Mouse (Mus musculus): ENCODE results near the gene Arhgdia.
A peak's percentile ranks its signal among the peaks of the same experiment; 100 is the strongest.

The Arhgdia gene

GRCm38 (mm10) chr11:120581490-120582267 lies at the start of gene Arhgdia:
Gene Arhgdia, minus strand, starts transcription at chr11:120581624.
- peaks cover 58% of the 10 kb centered on the region for H3K36me3 ChIP-seq (ENCODE audit: insufficient read depth, low read length)
- H3K4me3 ChIP-seq (replicated peaks; ENCODE audit: low read length), result peak within 1 kb of the TSS; percentile 96
- TF ChIP-seq CTCF (conservative IDR thresholded peaks at IDR 0.05; ENCODE audit: low read length) (no peak), POU5F1 (IDR thresholded peaks at IDR 0.05; ENCODE audit: borderline replicate concordance, low read length) (no peak), NANOG (IDR thresholded peaks at IDR 0.05; ENCODE audit: borderline replicate concordance, low read length) (no peak)
- peaks cover 50% of the 10 kb centered on the region for H3K4me1 ChIP-seq (replicated peaks; ENCODE audit: low read depth, low read length)
- no peaks in the 10 kb centered on the region for H3K9me3 ChIP-seq (ENCODE audit: low read length)
- no peaks in the 10 kb centered on the region for H3K27me3 ChIP-seq (ENCODE audit: insufficient read depth, low read length)

DNA sequence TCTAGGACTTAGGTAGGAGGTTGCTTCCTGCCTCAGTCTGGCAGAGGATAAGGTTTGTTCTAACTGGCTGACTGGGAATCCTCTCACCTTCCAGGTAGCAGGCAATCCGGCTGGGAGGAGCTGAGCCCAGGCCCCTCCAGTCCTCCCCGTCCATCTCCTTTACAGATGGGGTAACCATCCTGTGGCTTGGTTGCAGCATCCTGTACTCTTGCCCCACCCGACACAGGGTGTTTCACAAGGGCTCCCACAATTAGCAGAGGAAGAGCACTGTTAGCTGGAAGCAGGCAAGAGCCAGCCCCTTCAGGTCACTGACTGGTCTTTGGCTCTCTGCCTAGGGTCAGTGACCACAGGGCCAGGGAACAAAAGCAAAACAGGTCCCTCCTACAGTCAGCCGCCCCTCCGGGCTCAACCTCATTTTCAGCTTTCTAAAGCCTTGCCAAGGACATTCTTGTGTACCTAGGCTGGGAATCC lies 49.0 kb upstream of the Arhgdia start:
- Histone ChIP-seq H3K36me3 (ENCODE audit: insufficient read depth, low read length) (peaks cover 54% of the 10 kb centered on the region), H3K4me1 (replicated peaks; ENCODE audit: low read depth, low read length) (peaks cover 88% of the 10 kb centered on the region), H3K4me3 (replicated peaks; ENCODE audit: low read length) (peak overlapping the region; percentile 95), H3K27me3 (ENCODE audit: insufficient read depth, low read length) (no peaks in the 10 kb centered on the region), H3K9me3 (ENCODE audit: low read length) (no peaks in the 10 kb centered on the region)
- TF ChIP-seq POU5F1 (IDR thresholded peaks at IDR 0.05; ENCODE audit: borderline replicate concordance, low read length) (no peak), CTCF (conservative IDR thresholded peaks at IDR 0.05; ENCODE audit: low read length) (no peak), NANOG (IDR thresholded peaks at IDR 0.05; ENCODE audit: borderline replicate concordance, low read length) (no peak)

- Histone ChIP-seq H3K36me3 (ENCODE audit: insufficient read depth, low read length) (peaks cover 57% of the 10 kb centered on the region), H3K27me3 (ENCODE audit: insufficient read depth, low read length) (no peaks in the 10 kb centered on the region), H3K4me3 (replicated peaks; ENCODE audit: low read length) (peak overlapping the region; percentile 95), H3K4me1 (replicated peaks; ENCODE audit: low read depth, low read length) (peaks cover 88% of the 10 kb centered on the region), H3K9me3 (ENCODE audit: low read length) (no peaks in the 10 kb centered on the region)
- TF ChIP-seq CTCF (conservative IDR thresholded peaks at IDR 0.05; ENCODE audit: low read length) (no peak), POU5F1 (IDR thresholded peaks at IDR 0.05; ENCODE audit: borderline replicate concordance, low read length) (no peak), NANOG (IDR thresholded peaks at IDR 0.05; ENCODE audit: borderline replicate concordance, low read length) (no peak)
These were observed 48.5 kb upstream of the Arhgdia start for GRCm38 (mm10) chr11:120629911-120630310.

- TF ChIP-seq POU5F1 (IDR thresholded peaks at IDR 0.05; ENCODE audit: borderline replicate concordance, low read length), result no peak
- no peak for TF ChIP-seq CTCF (conservative IDR thresholded peaks at IDR 0.05; ENCODE audit: low read length)
- no peak for TF ChIP-seq NANOG (IDR thresholded peaks at IDR 0.05; ENCODE audit: borderline replicate concordance, low read length)
- Histone ChIP-seq H3K27me3 (ENCODE audit: insufficient read depth, low read length) (no peaks in the 10 kb centered on the region), H3K4me1 (replicated peaks; ENCODE audit: low read depth, low read length) (peaks cover 82% of the 10 kb centered on the region), H3K4me3 (replicated peaks; ENCODE audit: low read length) (peak overlapping the region; percentile 95), H3K9me3 (ENCODE audit: low read length) (no peaks in the 10 kb centered on the region), H3K36me3 (ENCODE audit: insufficient read depth, low read length) (peaks cover 57% of the 10 kb centered on the region)
These were observed 47.9 kb upstream of the Arhgdia start for GRCm38 (mm10) chr11:120629341-120629730.

DNA sequence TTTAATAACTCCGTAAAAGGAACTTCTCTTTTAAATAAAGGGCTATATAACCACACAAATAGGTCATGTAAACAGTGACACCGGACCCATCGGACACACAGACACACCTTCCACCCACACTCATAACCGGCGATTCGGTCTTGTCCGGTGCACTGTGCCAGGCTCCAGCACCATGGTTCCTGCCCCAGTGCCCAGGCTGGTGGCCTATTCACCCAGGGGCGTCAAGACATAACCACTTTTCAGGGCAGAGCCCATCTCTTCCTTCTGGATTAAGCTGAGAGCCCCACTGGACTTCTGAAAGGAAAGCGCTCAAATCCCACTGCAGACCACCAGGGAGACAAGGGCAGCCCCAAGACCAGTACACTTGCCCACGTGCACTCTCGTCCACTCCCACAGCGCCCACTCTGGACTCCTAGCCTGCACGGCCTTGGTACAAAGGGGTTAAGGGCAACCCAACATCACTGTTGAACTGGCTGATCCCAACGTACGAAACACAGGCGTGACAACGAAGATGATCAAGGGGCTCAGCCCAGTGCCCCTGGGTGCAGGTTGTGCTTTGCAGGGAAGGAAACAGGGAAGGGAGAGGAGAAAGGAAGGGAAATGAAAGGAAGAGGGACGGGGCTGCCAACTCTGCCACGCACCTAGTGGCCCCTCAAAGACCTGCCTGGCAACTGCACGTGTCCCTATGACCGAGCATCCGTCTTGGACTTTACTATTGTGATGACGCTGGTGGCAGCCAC lies 47.3 kb upstream of the Arhgdia start:
- no peak for TF ChIP-seq POU5F1 (IDR thresholded peaks at IDR 0.05; ENCODE audit: borderline replicate concordance, low read length)
- no peak for TF ChIP-seq CTCF (conservative IDR thresholded peaks at IDR 0.05; ENCODE audit: low read length)
- no peak for TF ChIP-seq NANOG (IDR thresholded peaks at IDR 0.05; ENCODE audit: borderline replicate concordance, low read length)
- Histone ChIP-seq H3K9me3 (ENCODE audit: low read length) (no peaks in the 10 kb centered on the region), H3K4me1 (replicated peaks; ENCODE audit: low read depth, low read length) (peaks cover 82% of the 10 kb centered on the region), H3K36me3 (ENCODE audit: insufficient read depth, low read length) (peaks cover 57% of the 10 kb centered on the region), H3K27me3 (ENCODE audit: insufficient read depth, low read length) (no peaks in the 10 kb centered on the region), H3K4me3 (replicated peaks; ENCODE audit: low read length) (peak overlapping the region; percentile 95)

GRCm38 (mm10) chr11:120627468-120628300 lies 46.3 kb upstream of the Arhgdia start:
- Histone ChIP-seq H3K27me3 (ENCODE audit: insufficient read depth, low read length) (no peaks in the 10 kb centered on the region), H3K4me3 (replicated peaks; ENCODE audit: low read length) (peak overlapping the region; percentile 37), H3K36me3 (ENCODE audit: insufficient read depth, low read length) (peaks cover 67% of the 10 kb centered on the region), H3K9me3 (ENCODE audit: low read length) (no peaks in the 10 kb centered on the region), H3K4me1 (replicated peaks; ENCODE audit: low read depth, low read length) (peaks cover 86% of the 10 kb centered on the region)
- TF ChIP-seq NANOG (IDR thresholded peaks at IDR 0.05; ENCODE audit: borderline replicate concordance, low read length), result no peak
- no peak for TF ChIP-seq CTCF (conservative IDR thresholded peaks at IDR 0.05; ENCODE audit: low read length)
- no peak for TF ChIP-seq POU5F1 (IDR thresholded peaks at IDR 0.05; ENCODE audit: borderline replicate concordance, low read length)

DNA sequence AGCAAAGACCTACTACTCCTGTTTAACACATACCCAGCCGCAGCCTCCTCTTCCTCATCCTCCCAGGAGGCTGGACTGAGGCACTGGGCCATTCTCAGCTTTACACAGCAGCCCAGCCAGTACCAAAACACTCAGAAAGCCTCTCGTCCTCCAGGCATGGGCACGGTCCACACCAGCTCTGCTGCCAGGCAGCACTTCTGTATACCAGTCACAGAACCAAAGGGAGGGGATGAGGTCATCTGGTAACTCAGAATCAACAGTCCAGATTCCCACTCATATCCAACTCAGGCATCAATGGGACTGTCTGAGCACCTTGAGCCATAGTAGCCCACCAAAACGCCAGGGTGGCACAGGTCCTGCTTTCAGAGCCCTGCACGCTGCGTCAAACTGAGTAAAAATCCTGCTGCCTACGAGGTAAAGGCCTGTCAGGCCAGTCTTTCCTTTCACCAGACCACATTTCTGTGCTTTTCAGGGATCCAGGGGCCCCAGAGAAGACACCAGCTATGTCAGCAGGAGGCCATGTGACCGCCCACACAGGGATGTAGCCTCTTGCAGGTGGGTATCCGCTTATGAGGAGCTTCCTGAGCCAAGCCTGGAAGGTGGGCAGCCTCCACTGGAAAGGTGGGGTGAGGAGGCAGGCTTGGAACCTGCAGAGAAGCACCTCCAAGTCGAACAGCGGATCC lies 45.5 kb upstream of the Arhgdia start:
- TF ChIP-seq POU5F1 (IDR thresholded peaks at IDR 0.05; ENCODE audit: borderline replicate concordance, low read length) (no peak), NANOG (IDR thresholded peaks at IDR 0.05; ENCODE audit: borderline replicate concordance, low read length) (no peak), CTCF (conservative IDR thresholded peaks at IDR 0.05; ENCODE audit: low read length) (no peak)
- H3K4me1 ChIP-seq (replicated peaks; ENCODE audit: low read depth, low read length), result peaks cover 85% of the 10 kb centered on the region
- H3K27me3 ChIP-seq (ENCODE audit: insufficient read depth, low read length), result no peaks in the 10 kb centered on the region
- H3K9me3 ChIP-seq (ENCODE audit: low read length), result no peaks in the 10 kb centered on the region
- H3K4me3 ChIP-seq (replicated peaks; ENCODE audit: low read length), result peak overlapping the region; percentile 37; the same call in 1 of the 2 replicates
- peaks cover 73% of the 10 kb centered on the region for H3K36me3 ChIP-seq (ENCODE audit: insufficient read depth, low read length)
